Mouse (Mus musculus) CH12.LX (cell line): ENCODE measurements around the gene Tmem119. TPM values are rescaled to one million over a fixed set of nuclear protein-coding genes. Genes with fewer than 3 reads are reported as not detected.

ENCODE experiments used
- DNase-seq: peaks from one replicate; pipeline ENCODE4 v3.0.0-alpha.2; 2013; ENCODE audit errors: extremely low read depth
- H3K27ac ChIP-seq: 2 replicates; pipeline ENCODE4 v1.5.1; 2012; ENCODE audit warnings: low read depth, mild to moderate bottlenecking, control low read depth, moderate library complexity; ENCODE audit not compliant: insufficient read depth
- H3K27me3 ChIP-seq: replicated peaks from 2 replicates; pipeline ENCODE3; 2012; ENCODE audit warnings: inconsistent platforms
- H3K36me3 ChIP-seq, 2 experiments: replicated peaks in 1 of 2; 2 replicates each; pipeline versions ENCODE3 to v1.6.1; 2012; ENCODE audit warnings: inconsistent platforms in 1 of 2, low read length in 1 of 2, mild to moderate bottlenecking in 1 of 2, mixed read lengths in 1 of 2, moderate library complexity in 1 of 2; ENCODE audit not compliant: control insufficient read depth in 1 of 2, insufficient read depth in 1 of 2
- H3K4me1 ChIP-seq, 2 experiments: 2 replicates each; pipeline ENCODE4 v1.6.1; 2012; ENCODE audit warnings: inconsistent platforms in 1 of 2, moderate library complexity in 1 of 2; ENCODE audit not compliant: insufficient read depth in 2 of 2, control insufficient read depth in 1 of 2
- H3K4me2 ChIP-seq: 2 replicates; pipeline ENCODE4 v1.6.1; 2012; ENCODE audit warnings: low read depth, mild to moderate bottlenecking, control low read depth; ENCODE audit not compliant: poor library complexity, insufficient read depth, severe bottlenecking
- H3K4me3 ChIP-seq, 3 experiments: fragments of 150-350 bp in 1 of 3; sonication (generic) in 1 of 3; replicated peaks in 1 of 3; 2 replicates each; pipeline versions ENCODE3 to v1.5.1; 2011 to 2012; ENCODE audit warnings: low read depth in 2 of 3, low read length in 2 of 3, mild to moderate bottlenecking in 2 of 3, moderate library complexity in 2 of 3, control low read depth in 1 of 3, improper control_type of control experiment in 1 of 3, inconsistent platforms in 1 of 3, mixed read lengths in 1 of 3; ENCODE audit not compliant: poor library complexity in 1 of 3
- H3K79me2 ChIP-seq: replicated peaks from 2 replicates; pipeline ENCODE4 v1.6.1; 2012; ENCODE audit warnings: mild to moderate bottlenecking, moderate library complexity; ENCODE audit not compliant: control insufficient read depth, poor library complexity, insufficient read depth, severe bottlenecking; ENCODE audit errors: extremely low read depth
- H3K9ac ChIP-seq: 2 replicates; pipeline ENCODE4 v1.6.1; 2012; ENCODE audit warnings: low read depth, mild to moderate bottlenecking, control low read depth, moderate library complexity; ENCODE audit not compliant: insufficient read depth
- H3K9me3 ChIP-seq: replicated peaks from 2 replicates; pipeline ENCODE3; 2012; ENCODE audit warnings: low read length, inconsistent platforms, mixed read lengths
- CHD1 ChIP-seq: IDR thresholded peaks from 2 replicates; pipeline ENCODE4 v1.6.1; 2012; ENCODE audit warnings: low read depth, low read length, improper control_type of control experiment, inconsistent platforms
- ELF1 ChIP-seq: IDR thresholded peaks from 2 replicates; pipeline ENCODE4 v1.6.1; 2014; ENCODE audit warnings: low read depth, mild to moderate bottlenecking, inconsistent platforms, low read length, improper control_type of control experiment
- EP300 ChIP-seq: IDR thresholded peaks from 2 replicates; pipeline ENCODE4 v1.6.1; 2011; ENCODE audit warnings: low read length, improper control_type of control experiment
- GABPA ChIP-seq: IDR thresholded peaks from 2 replicates; pipeline ENCODE4 v1.6.1; 2012; ENCODE audit warnings: low read depth, low read length, improper control_type of control experiment, inconsistent platforms; ENCODE audit not compliant: insufficient replicate concordance
- IRF4 ChIP-seq: IDR thresholded peaks from 2 replicates; pipeline ENCODE4 v1.6.1; 2014; ENCODE audit warnings: low read depth, mild to moderate bottlenecking, inconsistent platforms, low read length, improper control_type of control experiment
- JUN ChIP-seq: IDR thresholded peaks from 2 replicates; pipeline ENCODE4 v1.6.1; 2011; ENCODE audit warnings: low read depth, mild to moderate bottlenecking, low read length, improper control_type of control experiment, moderate library complexity; ENCODE audit not compliant: insufficient read depth
- JUND ChIP-seq: conservative IDR thresholded peaks from 2 replicates; pipeline ENCODE4 v1.6.1; 2011; ENCODE audit warnings: low read depth, low read length, improper control_type of control experiment
- KAT2A ChIP-seq: IDR thresholded peaks from 2 replicates; pipeline ENCODE4 v1.6.1; 2012; ENCODE audit warnings: low read length, improper control_type of control experiment, inconsistent platforms; ENCODE audit not compliant: insufficient replicate concordance
- MAFK ChIP-seq: IDR thresholded peaks from 2 replicates; pipeline ENCODE4 v1.6.1; 2011; ENCODE audit warnings: low read length, improper control_type of control experiment; ENCODE audit not compliant: insufficient replicate concordance
- MAZ ChIP-seq: IDR thresholded peaks from 2 replicates; pipeline ENCODE4 v1.6.1; 2012; ENCODE audit warnings: low read depth, mild to moderate bottlenecking, inconsistent platforms, low read length, improper control_type of control experiment, moderate library complexity
- MEF2A ChIP-seq: IDR thresholded peaks from 2 replicates; pipeline ENCODE4 v1.6.1; 2014; ENCODE audit warnings: low read depth, mild to moderate bottlenecking, inconsistent platforms, low read length, improper control_type of control experiment, borderline replicate concordance
- MYC ChIP-seq: IDR thresholded peaks from 2 replicates; pipeline ENCODE4 v1.6.1; 2011; ENCODE audit warnings: low read depth, mild to moderate bottlenecking, improper control_type of control experiment, low read length
- NELFE ChIP-seq: IDR thresholded peaks from 2 replicates; pipeline ENCODE4 v1.6.1; 2011; ENCODE audit warnings: low read depth, low read length, improper control_type of control experiment
- NRF1 ChIP-seq: IDR thresholded peaks from 2 replicates; pipeline ENCODE4 v1.6.1; 2014; ENCODE audit warnings: low read depth, mild to moderate bottlenecking, inconsistent platforms, low read length, improper control_type of control experiment, moderate library complexity
- PAX5 ChIP-seq: IDR thresholded peaks from 2 replicates; pipeline ENCODE4 v1.6.1; 2012; ENCODE audit warnings: low read length, inconsistent platforms, mixed read lengths
- POLR2A ChIP-seq: IDR thresholded peaks from 2 replicates; pipeline ENCODE4 v1.6.1; 2011; ENCODE audit warnings: low read depth, mild to moderate bottlenecking, improper control_type of control experiment, low read length
- POLR2AphosphoS2 ChIP-seq: IDR thresholded peaks from 2 replicates; pipeline ENCODE4 v1.6.1; 2011; ENCODE audit warnings: low read depth, low read length, improper control_type of control experiment
- RAD21 ChIP-seq: IDR thresholded peaks from 2 replicates; pipeline ENCODE4 v1.6.1; 2011; ENCODE audit warnings: low read depth, mild to moderate bottlenecking, low read length, improper control_type of control experiment, moderate library complexity
- RCOR1 ChIP-seq: conservative IDR thresholded peaks from 2 replicates; pipeline ENCODE4 v1.6.1; 2012; ENCODE audit warnings: low read depth, mild to moderate bottlenecking, inconsistent platforms, low read length, improper control_type of control experiment
- SIN3A ChIP-seq: IDR thresholded peaks from 2 replicates; pipeline ENCODE4 v1.6.1; 2012; ENCODE audit warnings: low read length, improper control_type of control experiment, inconsistent platforms
- TBP ChIP-seq: conservative IDR thresholded peaks from 2 replicates; pipeline ENCODE4 v1.6.1; 2011; ENCODE audit warnings: low read depth, low read length, improper control_type of control experiment
- TCF12 ChIP-seq: IDR thresholded peaks from 2 replicates; pipeline ENCODE4 v1.6.1; 2014; ENCODE audit warnings: low read depth, mild to moderate bottlenecking, inconsistent platforms, low read length, improper control_type of control experiment
- USF2 ChIP-seq: conservative IDR thresholded peaks from 2 replicates; pipeline ENCODE4 v1.6.1; 2011; ENCODE audit warnings: low read depth, low read length, improper control_type of control experiment
- ZKSCAN1 ChIP-seq: IDR thresholded peaks from 2 replicates; pipeline ENCODE4 v1.6.1; 2012; ENCODE audit warnings: low read depth, inconsistent platforms, low read length, improper control_type of control experiment, borderline replicate concordance
- ZMIZ1 ChIP-seq: IDR thresholded peaks from 2 replicates; pipeline ENCODE4 v1.6.1; 2012; ENCODE audit warnings: low read depth, mild to moderate bottlenecking, inconsistent platforms, low read length, improper control_type of control experiment
- ZNF384 ChIP-seq: IDR thresholded peaks from 2 replicates; pipeline ENCODE4 v1.6.1; 2012; ENCODE audit warnings: low read depth, low read length, improper control_type of control experiment, inconsistent platforms
- dilution Hi-C: fragments of 300-500 bp; cut with MboI; formaldehyde crosslinking; loops from 2 replicates; pipeline ENCODE4 v1.14.3; 2020; ENCODE audit warnings: low sequenced_read_pairs; ENCODE audit not compliant: extremely low pct_unique_long_range_greater_than_20kb, extremely low pct_ligation_motif_present
- in situ Hi-C: fragments of 300-500 bp; cut with MboI; formaldehyde crosslinking; loops from 3 replicates; pipeline ENCODE4 v1.14.3; 2019; ENCODE audit warnings: low sequenced_read_pairs, low pct_ligation_motif_present, low pct_unique_long_range_greater_than_20kb, mixed read lengths
- polyA plus RNA-seq: library from polyadenylated mRNA; unstranded; fragments of >175 nt; gene quantifications from 2 replicates; pipeline ENCODE4 v1.2.1, GENCODE M21; 2012; ENCODE audit warnings: low read depth; ENCODE audit not compliant: insufficient read length
- total RNA-seq, 2 experiments: library from RNA; depleted of rRNA; stranded (reverse); fragments of 300-350 nt in 1 of 2; fragments of >200 nt in 1 of 2; gene quantifications; 2 replicates each; pipeline ENCODE4 v1.2.3; 2012 to 2014

Gene Tmem119
- total and polyA plus RNA-seq, 3 experiments: 0.30 to 1.5 (median 1.0) TPM

GRCm38 (mm10) chr5:113781254-113781653 is 19.1 kb downstream of the Tmem119 start:
- dilution Hi-C loops: no loop called here
- no peak for TF ChIP-seq KAT2A
- no peak for TF ChIP-seq ZKSCAN1
- no peak for TF ChIP-seq RAD21
- no peak for TF ChIP-seq TBP
- no peak for TF ChIP-seq MEF2A
- no peak for TF ChIP-seq NELFE
- TF ChIP-seq MAZ: no peak
- no peak for TF ChIP-seq JUN
- no peak for TF ChIP-seq CHD1
- no peak for TF ChIP-seq MAFK
- no peak for TF ChIP-seq IRF4
- TF ChIP-seq ZMIZ1: no peak
- TF ChIP-seq EP300: no peak
- no peak for TF ChIP-seq SIN3A
- no peak for TF ChIP-seq POLR2A
- TF ChIP-seq, all 38 proteins: peak for 0
- H3K4me1 ChIP-seq: peaks cover 25 to 63% of the 10 kb centered on the region in 2 experiments
- no peak overlapping the region for H3K9ac ChIP-seq
- no peak overlapping the region for H3K4me2 ChIP-seq
- H3K79me2 ChIP-seq: no peaks in the 10 kb centered on the region
- H3K9me3 ChIP-seq: peaks cover 4% of the 10 kb centered on the region
- no peak for DNase-seq
- peaks cover 6 to 22% of the 10 kb centered on the region in 2 experiments for H3K36me3 ChIP-seq
- no peak overlapping the region for H3K27ac ChIP-seq
- no peaks in the 10 kb centered on the region for H3K27me3 ChIP-seq
- no peak overlapping the region for H3K4me3 ChIP-seq
- in situ Hi-C loops: no loop called here

GRCm38 (mm10) chr5:113780763-113781162 is 19.6 kb downstream of the Tmem119 start:
- Histone ChIP-seq H3K9ac (no peak overlapping the region), H3K36me3 (peaks cover 9 to 26% of the 10 kb centered on the region in 2 experiments), H3K79me2 (no peaks in the 10 kb centered on the region), H3K27ac (no peak overlapping the region), H3K4me1 (peaks cover 30 to 65% of the 10 kb centered on the region in 2 experiments), H3K27me3 (no peaks in the 10 kb centered on the region), H3K4me2 (no peak overlapping the region), H3K4me3 (no peak overlapping the region), H3K9me3 (peaks cover 4% of the 10 kb centered on the region)
- in situ Hi-C loops (no loop called here), dilution Hi-C loops (no loop called here)
- DNase-seq: no peak
- TF ChIP-seq JUND: no peak
- no peak for TF ChIP-seq CHD1
- TF ChIP-seq GABPA: no peak
- no peak for TF ChIP-seq POLR2AphosphoS2
- TF ChIP-seq POLR2A: no peak
- no peak for TF ChIP-seq MYC
- no peak for TF ChIP-seq MEF2A
- TF ChIP-seq PAX5: no peak
- TF ChIP-seq TBP: no peak
- no peak for TF ChIP-seq TCF12
- TF ChIP-seq ZNF384: no peak
- no peak for TF ChIP-seq NRF1
- no peak for TF ChIP-seq USF2
- no peak for TF ChIP-seq RCOR1
- no peak for TF ChIP-seq ZMIZ1
- TF ChIP-seq MAFK: no peak
- TF ChIP-seq ELF1: no peak
